Mouse (Mus musculus) C2C12 (cell line): ENCODE data around the gene 4930583I09Rik. TPM values are rescaled to one million over a fixed set of nuclear protein-coding genes. Genes with fewer than 3 reads are reported as not detected.

Experiments
- H3K27me3 ChIP-seq: one replicate; pipeline ENCODE4 v1.6.1; 2011; ENCODE audit not compliant: control insufficient read depth, insufficient read depth, insufficient read length
- H3K36me3 ChIP-seq: one replicate; pipeline ENCODE4 v1.6.1; 2011; ENCODE audit not compliant: control insufficient read depth, insufficient read depth
- H3K4me3 ChIP-seq: one replicate; pipeline ENCODE4 v1.5.1; 2011; ENCODE audit warnings: mild to moderate bottlenecking, control low read depth; ENCODE audit not compliant: poor library complexity, insufficient read depth, severe bottlenecking
- H3K79me2 ChIP-seq: one replicate; pipeline ENCODE4 v1.6.1; 2011; ENCODE audit not compliant: control insufficient read depth, insufficient read depth
- H3K79me3 ChIP-seq: one replicate; pipeline ENCODE4 v1.6.1; 2011; ENCODE audit warnings: low read depth, control low read depth
- H3ac ChIP-seq: one replicate; pipeline ENCODE3; 2011; ENCODE audit warnings: low read depth; ENCODE audit not compliant: control insufficient read depth, insufficient read length
- CEBPB ChIP-seq: IDR thresholded peaks from one replicate; pipeline ENCODE4 v1.6.1; 2011; ENCODE audit warnings: low read depth, mild to moderate bottlenecking, control low read depth, moderate library complexity
- CTCF ChIP-seq: IDR thresholded peaks from one replicate; pipeline ENCODE4 v1.5.1; 2011; ENCODE audit not compliant: control insufficient read depth, insufficient read depth, insufficient read length
- FOSL1 ChIP-seq: IDR thresholded peaks from one replicate; pipeline ENCODE4 v1.8.0; 2011; ENCODE audit warnings: mild to moderate bottlenecking, low read length; ENCODE audit not compliant: poor library complexity, insufficient read depth, severe bottlenecking
- MAX ChIP-seq: IDR thresholded peaks from one replicate; pipeline ENCODE4 v1.6.1; 2011; ENCODE audit warnings: mild to moderate bottlenecking, control low read depth
- MYOD1 ChIP-seq: IDR thresholded peaks from one replicate; pipeline ENCODE4 v1.6.1; 2011; ENCODE audit warnings: low read depth; ENCODE audit not compliant: control insufficient read depth, insufficient read length
- MYOG ChIP-seq: IDR thresholded peaks from one replicate; pipeline ENCODE4 v1.6.1; 2011; ENCODE audit not compliant: control insufficient read depth, insufficient read length; ENCODE audit errors: extremely low read depth
- USF1 ChIP-seq: IDR thresholded peaks from one replicate; pipeline ENCODE4 v1.6.1; 2011; ENCODE audit warnings: low read depth, mild to moderate bottlenecking, control low read depth, moderate library complexity
- polyA plus RNA-seq: library from polyadenylated mRNA; unstranded; fragments of >200 nt; fragmentation: generic; extraction: Trizol; gene quantifications from one replicate; pipeline ENCODE4 v1.2.1, GENCODE M21; 2012; ENCODE audit warnings: missing spikeins

Gene 4930583I09Rik
- polyA plus RNA-seq, 1 experiment, result not detected

GRCm38 (mm10) chr17:64827482-64827881, 8.4 kb downstream of the 4930583I09Rik start:
- Histone ChIP-seq H3K36me3 (no peaks in the 10 kb centered on the region), H3K79me2 (no peaks in the 10 kb centered on the region), H3K79me3 (no peaks in the 10 kb centered on the region), H3ac (no peak overlapping the region), H3K27me3 (no peaks in the 10 kb centered on the region), H3K4me3 (no peak overlapping the region)
- TF ChIP-seq MAX (no peak), CTCF (no peak), FOSL1 (no peak), CEBPB (no peak), MYOD1 (no peak), USF1 (no peak), MYOG (no peak)

GRCm38 (mm10) chr17:64826843-64827242, 9.0 kb downstream of the 4930583I09Rik start:
- Histone ChIP-seq H3K79me3 (no peaks in the 10 kb centered on the region), H3ac (no peak overlapping the region), H3K4me3 (no peak overlapping the region), H3K27me3 (no peaks in the 10 kb centered on the region), H3K79me2 (no peaks in the 10 kb centered on the region), H3K36me3 (no peaks in the 10 kb centered on the region)
- TF ChIP-seq MYOD1 (no peak), MAX (no peak), CEBPB (no peak)

GRCm38 (mm10) chr17:64822561-64822960, 13.3 kb downstream of the 4930583I09Rik start:
- Histone ChIP-seq H3K79me2 (no peaks in the 10 kb centered on the region), H3K4me3 (no peak overlapping the region)
- TF ChIP-seq MYOD1 (no peak), MYOG (no peak), CEBPB (no peak), CTCF (no peak), FOSL1 (no peak), MAX (no peak)

DNA sequence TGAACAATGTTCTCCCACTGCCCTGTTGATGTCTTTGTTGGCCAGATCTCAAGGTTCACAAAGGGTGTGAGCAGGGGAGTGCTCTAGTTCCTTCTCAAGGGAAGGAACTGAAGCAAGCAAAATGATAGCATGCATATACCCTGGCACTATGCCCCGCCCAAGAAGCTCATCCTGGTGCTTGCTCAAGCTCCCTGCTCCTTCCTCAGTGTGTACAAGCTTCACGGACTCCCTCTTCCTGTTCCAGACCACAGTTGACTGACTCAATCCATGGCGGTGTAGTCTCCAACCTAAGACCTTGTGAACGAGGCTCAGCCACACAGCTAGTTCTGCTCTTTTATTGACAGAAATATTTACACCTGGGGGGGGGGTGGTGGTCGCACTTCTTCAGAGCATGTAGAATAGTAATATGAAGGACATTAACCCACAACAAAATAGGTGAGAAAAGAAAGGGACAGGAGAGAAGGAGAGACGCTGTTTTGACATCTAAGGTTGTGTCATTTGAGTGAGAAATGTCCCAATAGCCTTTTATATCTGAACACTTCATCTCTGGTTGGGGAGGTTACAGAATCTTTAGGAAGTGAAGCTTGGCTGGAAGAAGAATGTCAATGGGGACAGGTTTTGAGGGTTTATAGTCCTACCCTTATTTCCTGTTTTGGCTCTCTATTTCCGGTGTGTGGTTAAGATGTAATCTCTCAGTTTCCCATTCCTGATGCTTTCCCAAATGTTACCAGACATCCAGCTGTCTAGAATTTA, 14.9 kb downstream of the 4930583I09Rik start:
- Histone ChIP-seq H3ac (no peak overlapping the region), H3K79me3 (no peaks in the 10 kb centered on the region), H3K4me3 (no peak overlapping the region), H3K36me3 (no peaks in the 10 kb centered on the region), H3K27me3 (no peaks in the 10 kb centered on the region), H3K79me2 (no peaks in the 10 kb centered on the region)
- TF ChIP-seq MYOD1, result no peak
- no peak for TF ChIP-seq CTCF
- no peak for TF ChIP-seq USF1

More at GRCm38 (mm10) chr17:64822561-64822960, 13.3 kb downstream of the 4930583I09Rik start:
- H3K36me3 ChIP-seq, result no peaks in the 10 kb centered on the region
- H3K79me3 ChIP-seq, result no peaks in the 10 kb centered on the region
- H3K27me3 ChIP-seq, result no peaks in the 10 kb centered on the region
- H3ac ChIP-seq, result no peak overlapping the region

DNA sequence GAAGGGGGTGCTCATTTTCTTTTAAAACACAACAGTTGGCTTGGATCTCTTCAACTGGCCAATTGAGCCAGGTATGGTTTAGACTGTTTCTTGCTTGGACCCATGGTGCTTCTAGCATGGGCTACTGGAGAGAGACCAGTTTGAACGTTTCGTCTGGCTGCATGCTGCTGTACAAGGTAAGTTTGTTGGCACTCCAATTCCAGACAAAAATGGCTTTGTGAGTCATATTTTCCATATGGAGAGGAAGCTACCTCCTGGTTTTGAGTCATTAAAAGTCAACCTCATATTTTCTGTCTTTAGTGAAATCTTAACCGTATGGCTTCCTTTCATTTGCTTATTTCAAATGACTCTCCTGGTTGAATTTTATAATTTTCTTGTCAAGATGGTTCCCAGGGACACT, 19.6 kb downstream of the 4930583I09Rik start:
- H3K36me3 ChIP-seq, result no peaks in the 10 kb centered on the region
- H3K27me3 ChIP-seq, result no peaks in the 10 kb centered on the region
- no peaks in the 10 kb centered on the region for H3K79me2 ChIP-seq

GRCm38 (mm10) chr17:64815806-64816205, 20.1 kb downstream of the 4930583I09Rik start:
- Histone ChIP-seq H3K27me3 (no peaks in the 10 kb centered on the region), H3K4me3 (no peak overlapping the region), H3K79me2 (no peaks in the 10 kb centered on the region), H3K79me3 (no peaks in the 10 kb centered on the region), H3ac (no peak overlapping the region), H3K36me3 (no peaks in the 10 kb centered on the region)
- TF ChIP-seq CEBPB (no peak), MYOG (no peak), USF1 (no peak), MYOD1 (no peak), MAX (no peak), CTCF (no peak), FOSL1 (no peak)

More for the DNA sequence above, 19.6 kb downstream of the 4930583I09Rik start:
- Histone ChIP-seq H3K79me3 (no peaks in the 10 kb centered on the region), H3ac (no peak overlapping the region), H3K4me3 (no peak overlapping the region)
- TF ChIP-seq MYOD1 (no peak), MAX (no peak), FOSL1 (no peak), MYOG (no peak), CEBPB (no peak), USF1 (no peak), CTCF (no peak)
